Mouse (Mus musculus) thymus, postnatal 36 days (tissue): Measurements from ENCODE around the gene Rnf214.

Experiments
- DNase-seq, 2 experiments: peaks; one replicate each; pipeline ENCODE4 v3.0.0; 2022; ENCODE audit warnings: mixed read lengths in 2 of 2

Gene Rnf214

DNA sequence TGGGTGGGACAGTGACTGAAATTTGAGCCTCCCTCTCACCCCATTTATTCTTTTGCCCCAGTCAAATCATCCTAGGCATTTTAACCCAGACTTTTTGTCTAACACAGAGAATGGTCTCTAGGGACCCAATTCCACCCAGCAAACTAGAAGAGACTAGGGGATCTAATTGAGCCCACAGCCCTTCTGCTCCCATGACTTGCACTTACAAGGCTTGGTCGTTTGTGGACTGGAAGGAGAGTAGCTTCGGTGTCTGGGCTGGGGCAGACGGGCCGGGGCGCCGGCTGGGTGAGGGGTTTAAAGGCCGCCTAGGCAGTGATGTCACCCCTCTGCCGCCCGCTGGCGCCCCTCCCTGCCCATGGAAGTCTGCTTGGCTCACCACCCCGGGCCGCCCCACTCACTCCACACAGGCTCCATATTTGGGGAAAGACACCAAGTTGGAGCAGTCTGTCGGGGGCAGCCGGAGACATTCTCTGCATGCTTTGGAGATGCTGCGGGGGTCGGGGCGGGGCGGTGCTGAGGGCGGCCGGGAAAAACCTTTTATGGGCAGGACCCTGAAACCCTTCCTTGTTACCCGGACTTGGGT, 29.0 kb upstream of the Rnf214 start, which contains the start of gene Tagln:
TSS of gene Tagln (minus strand) at position 431 of the 583 bp plus-strand sequence.
- peak in 1 of 2 experiments; percentile 23 for DNase-seq

DNA sequence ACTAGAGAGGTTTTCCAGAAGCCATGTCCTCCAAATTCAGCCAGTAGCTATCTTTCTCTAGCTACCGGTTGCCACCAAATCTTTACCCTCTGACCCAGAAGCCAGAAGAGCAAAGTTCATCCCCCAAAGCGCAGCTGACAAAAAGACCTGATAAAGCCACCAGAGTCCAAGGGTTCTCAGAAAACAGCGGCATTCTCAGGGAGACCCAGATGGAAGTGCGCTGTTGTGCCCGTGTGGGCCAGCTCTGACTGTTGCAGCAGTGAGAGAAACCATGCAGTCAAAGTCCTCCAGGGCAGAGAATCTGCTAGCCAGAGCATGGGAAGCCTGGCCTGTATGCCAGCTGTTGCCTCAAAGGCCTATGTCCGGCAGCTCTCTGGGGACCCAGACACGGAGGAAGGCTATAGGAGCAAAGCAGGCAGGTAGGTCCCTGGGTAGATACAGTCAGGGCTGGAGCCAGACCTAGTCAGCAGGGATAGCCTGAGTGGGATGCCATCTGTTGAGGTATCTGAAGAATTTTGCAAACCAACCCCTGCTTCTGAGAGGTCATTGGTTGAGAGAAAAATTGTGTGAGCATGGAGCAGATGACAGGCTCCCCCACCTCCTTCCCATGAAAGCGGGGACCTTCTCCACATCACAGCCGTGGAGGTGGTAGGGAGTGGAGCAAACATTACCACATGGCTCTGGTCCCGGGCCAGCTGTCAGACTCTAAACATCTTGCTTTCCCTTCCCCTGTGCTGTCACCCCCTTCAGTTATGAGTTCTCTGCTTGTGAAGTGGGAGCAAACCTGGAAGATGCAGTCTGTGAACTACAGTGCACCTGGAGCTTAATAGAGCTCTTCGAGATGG, 26.1 kb upstream of the Rnf214 start:
- DNase-seq = peak in 1 of 2 experiments; percentile 37

DNA sequence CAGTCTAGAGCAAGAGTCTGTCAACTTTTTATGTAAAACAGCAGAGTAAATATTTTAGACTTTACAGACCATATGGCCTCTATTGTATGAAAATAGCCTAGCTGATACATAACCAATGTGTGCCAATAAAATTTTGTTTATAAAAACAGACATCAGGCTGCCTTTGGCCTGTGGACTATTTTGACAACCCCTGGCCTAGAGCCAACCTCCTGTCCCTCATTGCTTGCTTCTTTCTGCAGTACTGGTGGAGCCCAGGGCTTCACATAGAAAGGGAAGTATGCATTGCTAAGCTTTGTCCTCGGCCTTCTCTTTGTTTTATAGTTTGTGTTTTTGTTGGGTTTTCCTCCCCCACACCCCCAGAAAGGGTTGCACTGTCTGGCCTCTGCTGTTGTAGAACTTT, 25.2 kb upstream of the Rnf214 start:
- DNase-seq = no peak

DNA sequence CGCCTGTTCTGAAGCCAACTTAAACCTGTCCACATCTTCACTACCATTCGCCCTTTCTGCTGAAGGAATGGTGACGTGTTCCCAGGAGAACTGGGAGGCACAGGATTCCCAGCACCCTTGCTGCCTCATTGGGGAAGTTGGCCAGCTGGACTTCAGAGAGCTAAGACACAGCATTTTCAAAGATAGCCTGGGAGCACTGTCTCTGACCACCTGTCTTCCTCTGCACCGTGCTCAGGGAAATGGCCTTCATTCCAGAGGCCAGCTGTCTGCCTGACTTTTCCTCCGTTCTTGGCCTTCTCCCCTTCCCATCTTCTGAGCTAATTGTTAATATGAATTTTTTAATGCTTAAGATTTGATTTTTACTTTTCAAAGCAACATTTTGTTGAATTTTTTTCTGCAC, 22.6 kb upstream of the Rnf214 start:
- DNase-seq = no peak

DNA sequence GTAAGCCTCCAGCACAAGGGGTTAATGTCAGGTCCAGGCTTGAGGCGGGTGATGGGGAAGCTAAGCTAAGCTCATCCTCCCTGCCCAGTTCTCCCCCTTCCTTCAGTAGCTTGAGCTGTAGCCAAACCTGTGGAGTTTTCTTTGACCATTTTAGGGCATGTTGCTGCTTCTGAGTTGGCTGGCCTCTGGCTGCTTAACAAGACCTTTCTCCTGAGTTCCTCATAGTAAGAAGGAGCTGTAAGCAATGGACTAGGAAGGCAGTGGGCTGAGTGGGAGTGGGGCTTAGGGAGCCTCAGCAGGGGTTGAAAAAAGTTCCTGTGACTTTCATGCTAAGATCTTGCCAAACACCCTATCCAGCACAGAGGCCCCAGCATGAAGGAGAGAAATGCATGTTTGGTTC, 13.2 kb upstream of the Rnf214 start:
- DNase-seq = no peak

DNA sequence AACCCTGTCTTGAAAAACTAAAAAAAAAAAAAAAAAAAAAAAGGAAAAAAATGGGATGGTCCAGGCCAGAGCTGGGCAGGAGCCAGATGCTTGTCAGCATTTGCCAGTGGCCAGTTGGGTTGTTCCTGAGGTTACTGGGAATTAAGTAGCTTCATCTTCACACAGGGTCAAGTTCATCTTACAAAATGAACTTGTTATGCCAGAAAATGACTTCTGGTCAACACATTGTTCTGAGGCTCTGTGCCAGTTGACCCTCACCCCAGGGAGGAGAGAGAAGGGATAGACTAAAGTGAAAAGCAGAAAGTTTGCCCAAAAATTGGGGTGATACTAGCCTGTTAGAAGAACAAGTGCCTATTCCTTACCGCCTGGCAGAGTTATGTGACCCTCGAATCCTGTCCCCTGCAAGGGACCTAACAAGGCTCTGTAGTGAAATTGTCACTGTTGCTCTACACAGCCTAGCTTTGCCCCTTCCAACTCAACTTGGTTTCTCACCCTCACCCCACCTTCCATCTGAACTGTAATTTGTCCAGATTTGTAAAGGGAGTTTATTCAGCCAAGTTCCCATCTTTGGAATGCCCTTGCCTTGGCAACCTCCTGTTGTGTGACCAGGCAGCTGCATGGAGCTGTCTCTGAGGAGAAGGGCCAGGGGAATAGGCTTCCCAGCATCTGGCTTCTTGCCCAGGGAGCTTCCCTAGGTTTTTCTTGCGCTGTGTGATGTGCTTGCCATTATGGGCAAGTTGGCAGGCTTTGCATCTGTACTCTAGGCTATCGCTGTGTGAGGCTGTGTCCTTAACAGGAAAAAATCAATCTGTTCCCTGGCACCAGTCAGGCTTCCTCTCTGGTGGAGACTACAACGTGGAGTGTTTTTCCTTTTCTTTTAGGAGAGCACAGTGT, 10.6 kb upstream of the Rnf214 start:
- no peak for DNase-seq

DNA sequence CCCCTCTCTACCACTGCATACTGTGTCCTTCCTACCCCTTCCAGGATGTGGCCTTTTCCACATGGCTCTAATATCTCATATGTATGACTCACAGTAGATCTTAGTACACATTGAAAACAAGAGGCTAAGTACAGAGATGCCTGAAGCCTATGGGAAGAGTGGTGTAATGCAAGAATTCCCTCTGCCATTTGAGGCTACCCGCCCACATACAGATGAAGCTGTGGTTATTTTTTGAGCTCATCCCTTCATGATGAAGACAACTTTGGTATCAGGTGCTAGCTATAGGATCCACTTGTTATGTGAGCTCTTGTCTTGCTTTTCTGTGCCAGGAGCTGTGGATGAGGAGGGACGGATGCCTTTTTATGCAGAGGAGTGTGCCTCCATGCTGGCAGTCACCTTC, 8.9 kb upstream of the Rnf214 start:
- no peak for DNase-seq

DNA sequence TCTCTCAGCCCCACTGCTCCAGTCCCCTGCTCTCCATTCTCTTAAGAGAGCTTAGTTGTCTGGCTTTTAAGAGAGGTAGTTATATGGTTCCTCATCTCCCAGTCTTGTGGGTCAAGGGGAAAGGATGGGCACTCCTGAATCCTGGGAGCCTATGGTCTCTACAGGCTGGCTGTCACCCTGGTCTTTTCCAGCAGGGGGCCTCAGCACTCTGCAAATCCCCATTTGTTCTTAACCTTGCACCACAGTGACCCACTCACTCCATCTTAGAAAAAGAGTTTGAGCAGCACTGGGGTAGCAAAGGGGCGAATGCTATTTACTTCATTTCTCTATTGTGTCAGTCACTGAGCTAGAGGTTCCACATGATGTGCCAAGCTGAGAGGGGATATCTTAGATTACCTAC, 5.0 kb upstream of the Rnf214 start:
- DNase-seq = peak; percentile 50 to 61

DNA sequence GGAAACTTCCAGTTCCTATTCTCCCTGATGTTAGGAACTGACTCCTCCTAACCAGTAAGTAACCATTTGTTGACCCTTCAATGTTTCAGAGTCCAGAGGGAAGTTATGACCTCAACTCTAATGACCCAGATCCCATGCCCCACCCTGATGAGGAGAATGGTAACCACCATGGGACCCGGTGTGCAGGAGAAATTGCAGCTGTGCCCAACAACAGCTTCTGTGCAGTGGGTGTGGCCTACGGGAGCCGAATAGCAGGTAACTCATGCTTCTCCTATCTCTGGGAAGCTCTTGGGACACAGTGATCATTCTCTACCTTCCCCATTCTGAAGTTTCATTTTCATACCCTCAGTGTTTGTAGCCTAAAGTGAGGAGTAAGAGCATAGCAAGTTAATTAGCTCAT, 4.3 kb upstream of the Rnf214 start:
- no peak for DNase-seq

DNA sequence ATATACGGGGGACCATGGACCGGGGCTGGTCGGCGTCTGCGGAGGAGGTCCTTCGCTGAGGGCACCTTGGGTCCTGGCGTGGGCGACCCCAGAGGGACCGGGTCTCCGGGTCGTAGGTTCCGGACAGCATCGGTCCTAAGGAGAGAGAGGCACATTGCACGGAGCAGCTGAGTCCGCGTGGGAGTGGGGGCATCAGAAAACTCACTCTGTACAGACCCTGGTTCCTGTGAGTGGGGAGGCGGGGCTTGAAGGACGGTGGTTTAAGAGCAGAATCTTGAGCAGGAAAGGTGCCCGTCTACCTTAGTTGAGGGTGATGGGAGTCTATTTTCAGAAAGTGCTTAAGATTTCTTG, 342 bp upstream of the Rnf214 start:
- no peak for DNase-seq

DNA sequence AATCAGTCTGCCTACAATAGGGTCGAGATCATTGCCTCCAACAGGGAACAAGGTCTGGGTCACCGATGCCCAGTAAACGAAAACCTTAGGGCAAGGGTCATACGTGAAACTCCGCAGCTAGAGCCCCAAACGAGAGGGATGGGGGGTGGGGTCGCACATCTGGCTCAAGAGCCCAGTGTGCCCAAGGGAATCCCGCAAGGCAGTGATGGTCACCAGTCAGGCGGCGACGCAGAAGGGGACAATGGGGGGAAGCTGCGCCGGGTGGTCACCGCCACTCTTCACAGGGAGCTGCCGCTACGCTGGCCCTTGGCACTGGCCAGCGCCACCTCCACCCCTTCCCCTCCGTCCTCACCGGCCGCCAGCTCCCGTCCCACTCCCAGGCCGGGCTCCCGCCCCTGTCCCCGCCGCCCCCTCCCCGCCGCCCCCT, 887 bp downstream of the Rnf214 start:
- peak in 1 of 2 experiments; percentile 17 for DNase-seq

DNA sequence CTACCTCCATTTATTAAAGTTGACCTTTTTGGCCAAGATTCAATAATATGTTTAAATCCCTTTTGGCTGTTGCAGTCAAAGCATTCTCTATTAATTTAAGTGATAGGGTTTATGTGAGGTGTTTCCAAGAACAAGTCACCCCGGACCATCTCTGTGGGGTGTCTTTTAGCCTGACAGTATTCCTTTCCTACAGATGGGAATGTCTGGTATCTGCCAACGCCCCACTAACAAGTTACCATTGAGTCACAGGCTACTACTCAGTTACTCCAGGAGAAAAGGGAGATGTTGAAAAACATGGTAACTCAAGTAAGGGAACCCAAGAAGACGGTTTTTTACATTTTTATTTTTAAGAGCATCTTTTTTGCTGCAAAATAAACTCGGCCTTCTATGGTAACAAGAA, 1.5 kb downstream of the Rnf214 start:
- no peak for DNase-seq

DNA sequence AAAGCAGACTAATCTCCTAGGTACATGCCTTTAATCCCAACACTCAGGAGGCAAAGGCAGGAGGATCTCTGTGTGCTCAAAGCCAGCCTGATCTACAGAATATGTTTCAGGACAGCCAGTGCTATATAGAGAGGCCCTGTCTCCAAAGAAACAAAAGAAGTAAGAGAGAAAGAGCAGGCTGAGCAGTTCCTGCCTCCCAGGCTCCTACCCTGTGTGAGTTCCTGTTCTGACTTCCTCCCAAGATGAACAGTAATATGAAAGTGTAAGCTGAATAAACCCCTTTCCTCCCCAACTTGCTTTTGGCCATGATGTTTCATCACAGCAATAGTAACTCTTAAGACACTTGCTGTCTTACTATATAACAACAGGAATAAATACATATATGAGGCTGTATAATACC, 13.0 kb downstream of the Rnf214 start:
- no peak for DNase-seq

DNA sequence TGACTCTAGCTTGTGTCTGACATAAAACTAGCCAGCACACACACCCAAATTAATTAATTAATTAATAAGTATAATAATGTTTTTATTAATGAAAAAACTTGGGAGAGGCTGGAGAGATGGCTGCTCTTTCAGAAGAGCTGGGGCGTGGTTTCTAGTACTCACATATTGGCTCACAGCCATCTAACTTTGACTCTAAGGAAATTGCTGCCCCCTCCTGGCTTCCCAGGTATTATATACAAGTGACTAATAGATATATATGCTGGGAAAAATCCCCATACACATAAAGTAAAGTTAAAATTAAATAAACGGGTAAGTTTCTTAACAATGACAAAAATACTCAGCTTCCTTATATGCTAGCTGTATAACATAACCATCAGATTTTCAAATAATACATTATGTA, 28.8 kb downstream of the Rnf214 start:
- DNase-seq = peak in 1 of 2 experiments; percentile 13

DNA sequence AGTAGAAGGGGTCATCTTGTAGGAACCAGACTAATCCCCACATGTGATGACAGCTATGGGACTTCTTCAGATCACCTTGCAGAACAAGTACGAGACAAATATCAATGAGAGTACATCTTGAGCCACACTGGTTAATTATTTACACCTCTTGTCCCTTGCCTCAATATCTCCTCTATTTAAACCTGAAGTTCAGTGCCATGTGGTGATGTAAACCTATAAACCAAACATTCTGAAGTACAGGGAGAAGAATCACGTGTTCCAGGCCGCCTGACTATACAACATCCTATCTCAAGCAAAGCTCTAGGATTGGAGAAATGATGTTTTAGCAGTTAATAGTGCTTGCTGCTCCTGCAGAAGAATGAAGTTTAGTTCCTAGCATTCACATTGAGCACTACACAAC, 36.4 kb downstream of the Rnf214 start:
- no peak for DNase-seq

DNA sequence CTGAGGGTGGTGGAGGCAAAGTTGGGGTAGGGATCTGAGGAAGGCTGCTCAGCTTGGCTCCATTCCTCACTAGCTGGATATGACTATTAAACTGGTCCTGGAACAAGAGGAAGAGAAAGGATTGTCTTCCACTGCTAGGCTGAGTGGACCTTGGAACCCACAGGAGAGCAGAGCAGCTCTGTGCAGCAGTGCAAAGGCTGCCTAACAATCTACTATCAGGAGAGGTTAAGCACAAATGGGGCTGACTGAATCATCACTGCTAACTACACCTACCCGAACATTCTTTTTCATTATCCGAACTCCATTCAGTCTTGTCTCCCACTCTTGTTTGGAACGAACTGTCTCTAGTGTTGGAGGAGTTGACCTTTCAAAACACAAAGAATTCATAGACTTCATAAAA, 37.5 kb downstream of the Rnf214 start:
- no peak for DNase-seq

DNA sequence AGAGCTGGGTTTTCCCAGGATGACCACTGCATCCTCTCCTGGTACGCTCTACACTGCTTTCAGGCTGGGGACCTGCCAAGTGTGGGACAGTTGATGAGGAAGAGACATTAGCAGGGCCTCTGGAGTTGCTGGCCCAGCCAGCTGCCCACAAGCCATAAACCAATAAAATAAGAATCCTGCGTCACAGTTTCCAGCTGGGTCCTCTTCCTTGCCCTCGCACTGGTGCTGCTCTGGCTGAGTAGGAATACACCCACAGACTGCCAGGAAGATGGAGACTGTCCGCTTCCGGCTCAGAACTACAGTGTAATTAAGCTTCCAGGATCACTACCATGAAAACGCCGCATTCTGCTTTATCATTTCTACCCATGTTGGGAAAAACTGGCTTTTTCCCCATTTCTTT, 44.9 kb downstream of the Rnf214 start:
- no peak for DNase-seq

DNA sequence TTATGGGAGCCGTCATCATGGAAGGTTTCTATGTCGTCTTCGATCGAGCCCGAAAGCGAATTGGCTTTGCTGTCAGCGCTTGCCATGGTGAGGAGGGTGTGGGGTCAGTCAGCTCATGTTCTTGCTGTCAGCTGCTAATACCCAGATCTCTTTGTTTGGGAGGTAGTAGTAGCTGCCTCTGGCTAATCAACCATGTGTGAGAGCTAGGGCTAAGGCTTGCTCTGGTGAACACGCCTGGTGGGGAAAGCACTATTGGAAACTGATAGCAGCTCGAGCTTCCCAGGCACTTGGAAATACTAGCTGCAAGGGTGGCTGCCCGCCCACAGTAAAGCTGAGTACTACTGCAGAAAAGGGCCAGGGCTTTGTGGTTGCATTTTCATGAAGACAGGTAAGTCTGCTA, 47.3 kb downstream of the Rnf214 start:
- no peak for DNase-seq

DNA sequence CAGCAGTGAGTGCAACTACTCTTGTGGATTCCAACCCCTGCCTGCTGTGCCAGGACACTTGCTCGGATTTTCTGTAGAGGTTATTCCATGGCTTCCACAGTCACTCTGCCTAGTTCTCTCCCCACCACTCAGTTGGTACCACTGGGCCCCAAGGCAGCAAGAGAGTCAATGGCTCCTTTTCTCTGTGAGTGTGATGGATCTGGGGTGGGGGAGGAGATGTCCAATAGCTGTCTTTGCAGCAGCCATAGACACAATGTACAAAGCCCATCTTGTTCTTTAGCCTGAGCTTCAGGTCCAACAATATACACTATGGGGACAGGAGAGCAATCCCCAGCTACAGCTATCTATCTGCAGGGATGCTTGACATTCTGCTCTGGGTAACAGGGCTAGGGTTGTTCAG, 52.6 kb downstream of the Rnf214 start:
- no peak for DNase-seq

DNA sequence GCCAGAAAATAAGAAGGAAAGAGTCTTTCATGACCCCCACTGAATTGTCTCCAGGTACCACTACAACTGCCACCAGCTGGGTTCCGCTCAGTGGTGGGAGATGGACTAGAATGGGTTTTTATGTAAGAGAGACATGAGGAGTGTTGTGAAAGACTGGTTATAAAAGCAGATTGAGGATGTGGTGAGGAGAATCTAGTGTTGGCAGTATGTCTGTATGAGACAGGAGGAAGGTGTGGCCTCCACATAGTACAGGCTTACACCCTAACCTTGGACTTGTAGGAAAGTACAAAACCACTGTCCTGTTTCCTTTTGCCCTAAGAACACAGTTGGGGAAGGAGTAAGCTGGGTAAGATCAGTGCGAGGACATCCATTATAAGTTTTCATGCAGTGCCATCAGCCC, 53.0 kb downstream of the Rnf214 start:
- no peak for DNase-seq

DNA sequence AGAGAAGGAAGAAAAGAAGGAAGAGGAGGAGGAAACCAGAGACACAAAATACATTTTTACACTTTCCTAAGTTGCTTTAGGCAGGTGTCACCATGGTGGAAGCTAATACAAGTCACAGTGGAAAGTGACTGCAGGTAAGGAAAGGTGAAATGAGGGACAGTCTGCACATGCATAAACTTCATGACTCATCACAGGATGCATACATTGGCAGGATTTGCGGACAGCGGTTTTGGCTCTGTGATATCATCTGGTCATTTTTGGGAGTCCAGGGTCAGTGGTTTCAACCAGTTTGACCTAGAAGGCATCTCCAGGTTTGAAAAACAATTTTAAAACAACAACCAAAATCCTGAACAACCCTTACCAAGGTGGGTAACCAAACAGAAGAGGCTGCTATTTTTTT, 54.9 kb downstream of the Rnf214 start:
- DNase-seq = no peak

DNA sequence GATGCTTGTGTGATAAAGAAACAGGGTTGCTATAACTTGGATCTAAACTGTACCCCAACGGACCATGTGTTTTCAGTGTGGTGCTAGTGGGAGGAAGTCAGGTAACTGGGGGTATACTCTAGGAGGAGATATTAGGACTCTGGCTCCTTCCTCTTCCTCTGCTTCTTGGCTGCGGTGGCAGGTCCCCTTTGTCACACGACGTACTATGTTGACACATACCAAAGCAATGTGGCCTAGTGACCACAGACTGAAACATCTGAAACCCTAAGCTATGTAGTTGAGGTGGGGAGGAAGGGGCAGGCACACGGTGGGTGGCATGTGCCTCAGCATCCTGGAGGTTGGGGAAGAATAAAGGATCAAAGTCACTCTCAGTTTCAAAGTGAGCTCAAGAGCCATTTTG, 55.4 kb downstream of the Rnf214 start:
- DNase-seq = no peak

DNA sequence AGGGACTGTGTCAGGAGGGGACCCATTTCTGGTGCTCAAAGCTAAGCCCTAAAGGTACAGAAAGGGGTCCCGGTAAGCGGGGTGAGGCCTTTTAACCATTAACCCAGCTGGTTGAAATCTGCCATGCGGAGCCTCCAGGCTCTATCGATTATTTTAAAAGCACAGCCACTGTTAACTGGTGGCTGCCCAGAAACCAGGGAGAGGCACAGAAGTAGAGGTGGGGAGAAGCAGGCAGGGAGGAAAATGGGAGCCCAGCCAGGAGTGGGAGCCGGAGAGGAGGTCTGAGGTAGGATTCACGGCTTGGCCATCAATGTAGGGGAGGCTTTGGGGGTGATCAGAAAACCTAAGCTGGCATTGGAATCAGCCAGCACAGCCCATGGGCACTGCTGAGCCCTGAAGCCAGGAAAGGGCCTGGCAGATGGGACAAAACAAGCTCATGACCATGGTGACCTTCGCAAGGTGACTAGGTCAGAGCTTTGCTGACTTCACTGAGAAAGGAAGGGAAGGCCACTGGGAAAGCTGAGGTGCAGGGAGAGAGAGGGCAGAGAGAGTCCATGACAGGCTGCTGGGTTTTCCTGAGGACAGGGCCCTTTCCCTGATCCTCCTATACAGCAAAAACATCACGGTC, 56.1 kb downstream of the Rnf214 start:
- no peak for DNase-seq
